Comparison of ENCODE assay signal across 15 mouse cellular contexts in the genomic region with DNA sequence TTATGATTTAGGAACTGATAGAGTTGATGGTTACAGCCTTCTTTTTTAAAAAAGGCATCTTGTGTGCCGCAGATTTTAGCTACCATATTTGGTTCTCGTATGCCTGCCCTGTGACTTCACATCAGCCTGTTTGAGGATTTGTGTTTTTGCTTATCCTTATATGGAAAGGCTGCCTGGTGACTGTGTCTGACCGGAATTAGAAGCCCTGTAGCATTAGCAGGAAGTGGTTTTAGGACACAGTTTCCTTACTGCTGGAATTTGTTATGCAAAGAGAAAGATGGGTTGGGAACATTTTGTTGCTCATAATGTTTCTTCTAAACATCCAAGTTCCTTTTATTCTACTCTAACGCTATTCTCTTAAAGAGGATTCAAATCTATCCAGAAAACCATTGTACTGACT. TPM values are rescaled to one million over a fixed set of nuclear protein-coding genes. Genes with fewer than 3 reads are reported as not detected.
A peak's percentile ranks its signal among the peaks of the same experiment; 100 is the strongest.
DNase-seq lines count a peak whose midpoint lies in the region; ATAC-seq and TF ChIP-seq lines count a peak whose summit lies in the region.
"Had no signal": no experiment of that assay in that cellular context is flagged by ENCODE, and none has a peak within 500 bp of the region (broad histone marks: within the 10 kb centered on the region; RNA-seq: fewer than 3 reads in every experiment).

No protein-coding gene starts in this region.

- 53% methylated on average over 4 of the region's 4 CpGs for WGBS in stomach, postnatal 0 days

- intact Hi-C loops in heart, postnatal 10 days (cut with DNase I) = no loop called here

- DNase-seq in heart, adult 9 months (ENCODE audit: low spot score in 2 of 2) = peak; percentile 37 to 47
- DNase-seq in heart, postnatal 10 days = no peak
- no peak for DNase-seq in layer of hippocampus, adult 2 months (ENCODE audit: low spot score in 2 of 2)
- no peak for DNase-seq in layer of hippocampus, adult 18-20 months (ENCODE audit: low spot score in 2 of 2)
- no peak for DNase-seq in stomach, postnatal 0 days (ENCODE audit: low spot score)
- DNase-seq: adrenal gland, postnatal 36 days; cerebellum, adult 11-12 months; right cerebral cortex, postnatal 25 days; thymus, postnatal 4 days had no signal

- H3K4me1 ChIP-seq in stomach, postnatal 0 days (replicated peaks; ENCODE audit: control insufficient read depth, insufficient read depth) = no peaks in the 10 kb centered on the region
- H3K4me1 ChIP-seq: limb, embryonic 13.5 days had no signal

- no peak for TF ChIP-seq EP300 in stomach, postnatal 0 days (optimal IDR thresholded peaks at IDR 0.05)

- no peaks in the 10 kb centered on the region for H3K27me3 ChIP-seq in stomach, postnatal 0 days (ENCODE audit: control insufficient read depth, insufficient read depth, low read length)
- H3K27me3 ChIP-seq: CH12.LX; limb, embryonic 13.5 days had no signal

- TF ChIP-seq CTCF in layer of hippocampus, adult 2 months (conservative IDR thresholded peaks at IDR 0.05) = no peak
- TF ChIP-seq CTCF in stomach, postnatal 0 days (IDR thresholded peaks at IDR 0.05; ENCODE audit: low read depth) = no peak

- H3K27ac ChIP-seq in layer of hippocampus, adult 2 months = peak overlapping the region; percentile 74; the same call in 1 of the 2 replicates
- peak overlapping the region; percentile 63 for H3K27ac ChIP-seq in stomach, postnatal 0 days (replicated peaks)
- H3K27ac ChIP-seq: limb, embryonic 13.5 days had no signal

- no peaks in the 10 kb centered on the region for H3K9me3 ChIP-seq in stomach, postnatal 0 days (ENCODE audit: control insufficient read depth, low read length)
- H3K9me3 ChIP-seq: limb, embryonic 13.5 days had no signal

- H3K4me2 ChIP-seq in stomach, postnatal 0 days (replicated peaks; ENCODE audit: low read depth) = no peak overlapping the region
- H3K4me2 ChIP-seq: limb, embryonic 13.5 days had no signal

- H3K36me3 ChIP-seq in stomach, postnatal 0 days (ENCODE audit: control insufficient read depth, insufficient read depth, low read length) = no peaks in the 10 kb centered on the region
- H3K36me3 ChIP-seq: limb, embryonic 13.5 days had no signal

- 0 out of 2 replicates have a peak, but pooled peaks have one; percentile 57 for ATAC-seq in granulocyte monocyte progenitor cell, adult 5-6 weeks (replicated peaks; ENCODE audit: poor library complexity, severe bottlenecking)
- no peak for ATAC-seq in stomach, postnatal 0 days (ENCODE audit: low FRiP score, low TSS enrichment)
- no peak for ATAC-seq in erythroblast, adult 5-6 weeks (replicated peaks; ENCODE audit: low FRiP score, poor library complexity, severe bottlenecking)
- ATAC-seq: forebrain, embryonic 14.5 days had no signal

- no peak overlapping the region for H3K9ac ChIP-seq in stomach, postnatal 0 days (ENCODE audit: low read length)
- H3K9ac ChIP-seq: limb, embryonic 13.5 days had no signal

- no peak overlapping the region for H3K4me3 ChIP-seq in layer of hippocampus, adult 2 months
- H3K4me3 ChIP-seq in stomach, postnatal 0 days (ENCODE audit: low read depth, low read length) = no peak overlapping the region
- H3K4me3 ChIP-seq: limb, embryonic 13.5 days had no signal

RNA-seq across cellular contexts. Expression of a gene that starts 47.1 kb away (rescaled TPM):
- 10 to 100 TPM; 57.6 to 59.8 TPM for total RNA-seq in heart, postnatal 10 days (2021)
- 10 to 100 TPM; 82.6 to 82.7 TPM for total RNA-seq in layer of hippocampus, adult 2 months (2021)
- total RNA-seq in layer of hippocampus, adult 18-20 months (2021) = 10 to 100 TPM; 73.8 to 81.1 TPM
- 127 and 132 TPM in 2 replicates for total RNA-seq in granulocyte monocyte progenitor cell, adult 5-6 weeks (2014; fragmentation: Nextera tagmentation)
- 122 and 142 TPM in 2 replicates for total RNA-seq in granulocyte monocyte progenitor cell, adult 5-6 weeks (2017)
- 66.2 and 66.8 TPM in 2 replicates for polyA plus RNA-seq in stomach, postnatal 0 days (2015; fragmentation: Nextera tagmentation; extraction: Ambion mirVana)
- 56.2 and 71.3 TPM in 2 replicates for total RNA-seq in erythroblast, adult 5-6 weeks (2015; ENCODE audit: low replicate concordance)
- 35.5 and 44.2 TPM in 2 replicates for total RNA-seq in erythroblast, adult 5-6 weeks (2017; ENCODE audit: low replicate concordance)

RNA-seq across cellular contexts. Expression of a gene that starts 54.3 kb away (rescaled TPM):
- under 1 TPM; 0.24 to 0.47 TPM for total RNA-seq in heart, postnatal 10 days (2021)
- total RNA-seq in layer of hippocampus, adult 2 months (2021) = not detected
- total RNA-seq in layer of hippocampus, adult 18-20 months (2021) = not detected
- 0.28 TPM in 1 of 2 replicates, not detected in the other for total RNA-seq in granulocyte monocyte progenitor cell, adult 5-6 weeks (2014; fragmentation: Nextera tagmentation)
- 0.34 and 0.52 TPM in 2 replicates for total RNA-seq in granulocyte monocyte progenitor cell, adult 5-6 weeks (2017)
- polyA plus RNA-seq in stomach, postnatal 0 days (2015; fragmentation: Nextera tagmentation; extraction: Ambion mirVana) = 0.08 TPM in 1 of 2 replicates, not detected in the other
- 0.63 TPM in 1 of 2 replicates, not detected in the other for total RNA-seq in erythroblast, adult 5-6 weeks (2015; ENCODE audit: low replicate concordance)
- total RNA-seq in erythroblast, adult 5-6 weeks (2017; ENCODE audit: low replicate concordance) = 0.28 and 1.7 TPM in 2 replicates
- total RNA-seq: layer of hippocampus, postnatal 25 days had no signal
- polyA plus RNA-seq: limb, embryonic 13.5 days had no signal

Comparison
In these comparisons a context has a peak if more than half of its experiments do, and no peak if none do; other contexts are left out.
1. DNase-seq: peak in heart, adult 9 months (2 of 2); none in heart, postnatal 10 days (0 of 2), layer of hippocampus, adult 2 months (0 of 2), layer of hippocampus, adult 18-20 months (0 of 2) and stomach, postnatal 0 days (single experiment).